Mouse (Mus musculus) liver, adult 2 months (tissue): Measurements from ENCODE around the gene Strbp. TPM values are rescaled to one million over a fixed set of nuclear protein-coding genes. Genes with fewer than 3 reads are reported as not detected.

Source experiments
- DNase-seq: peaks from one replicate; pipeline ENCODE4 v3.0.0-alpha.2; 2011; ENCODE audit warnings: low read depth, low spot score; ENCODE audit errors: extremely low read depth
- H3K27ac ChIP-seq: fragments of 200-500 bp; replicated peaks from 2 replicates; pipeline ENCODE4 v1.5.1; 2012; ENCODE audit warnings: low read depth, mild to moderate bottlenecking, control low read depth, inconsistent platforms, low read length; ENCODE audit not compliant: insufficient read depth
- H3K27me3 ChIP-seq: fragments of 200-500 bp; 2 replicates; pipeline ENCODE4 v1.6.1; 2012; ENCODE audit warnings: mild to moderate bottlenecking, moderate library complexity, low read length, inconsistent platforms; ENCODE audit not compliant: control insufficient read depth, insufficient read depth
- H3K36me3 ChIP-seq: fragments of 200-500 bp; 2 replicates; pipeline ENCODE4 v1.6.1; 2012; ENCODE audit warnings: low read length, inconsistent platforms; ENCODE audit not compliant: control insufficient read depth, insufficient read depth
- H3K4me1 ChIP-seq: fragments of 200-500 bp; 2 replicates; pipeline ENCODE4 v1.6.1; 2011; ENCODE audit warnings: low read length; ENCODE audit not compliant: control insufficient read depth, insufficient read depth
- H3K4me3 ChIP-seq: fragments of 200-500 bp; 2 replicates; pipeline ENCODE4 v1.5.1; 2011; ENCODE audit warnings: low read depth, mild to moderate bottlenecking, control low read depth, low read length, moderate library complexity; ENCODE audit not compliant: insufficient read depth
- H3K79me2 ChIP-seq: fragments of 200-500 bp; 2 replicates; pipeline ENCODE4 v1.6.1; 2012; ENCODE audit warnings: inconsistent platforms, mild to moderate bottlenecking, low read length, moderate library complexity; ENCODE audit not compliant: control insufficient read depth, insufficient read depth
- H3K9ac ChIP-seq: fragments of 200-500 bp; 2 replicates; pipeline ENCODE4 v1.6.1; 2012; ENCODE audit warnings: low read depth, mild to moderate bottlenecking, control low read depth, inconsistent platforms, low read length
- CTCF ChIP-seq: fragments of 200-500 bp; IDR thresholded peaks from 2 replicates; pipeline ENCODE4 v1.5.1; 2011; ENCODE audit warnings: low read depth, low read length, control low read depth
- POLR2A ChIP-seq: fragments of 200-500 bp; IDR thresholded peaks from 2 replicates; pipeline ENCODE4 v1.6.1; 2011; ENCODE audit warnings: low read length, control low read depth; ENCODE audit not compliant: insufficient read depth; ENCODE audit errors: extremely low read depth
- WGBS: fragments of 180-500 bp; shearing (Covaris S2); methylation state at CpG from one replicate; pipeline ENCODE4 v1.1.7; 2018; 5-methylcytosine and 5-hydroxymethylcytosine counted together
- polyA plus RNA-seq: library from polyadenylated mRNA; depleted of rRNA; stranded (reverse); fragments of >200 nt; gene quantifications from 2 replicates; pipeline ENCODE4 v1.2.3, GENCODE M21; 2012; rRNA removed
- total RNA-seq: library from RNA; depleted of rRNA; stranded (reverse); fragments of >200 nt; gene quantifications from 2 replicates; pipeline ENCODE4 v1.2.3, GENCODE M21; 2014; rRNA removed

Gene Strbp
- 18.6 TPM in 2 replicates for total RNA-seq
- 2.6 and 3.9 TPM in 2 replicates for polyA plus RNA-seq

DNA sequence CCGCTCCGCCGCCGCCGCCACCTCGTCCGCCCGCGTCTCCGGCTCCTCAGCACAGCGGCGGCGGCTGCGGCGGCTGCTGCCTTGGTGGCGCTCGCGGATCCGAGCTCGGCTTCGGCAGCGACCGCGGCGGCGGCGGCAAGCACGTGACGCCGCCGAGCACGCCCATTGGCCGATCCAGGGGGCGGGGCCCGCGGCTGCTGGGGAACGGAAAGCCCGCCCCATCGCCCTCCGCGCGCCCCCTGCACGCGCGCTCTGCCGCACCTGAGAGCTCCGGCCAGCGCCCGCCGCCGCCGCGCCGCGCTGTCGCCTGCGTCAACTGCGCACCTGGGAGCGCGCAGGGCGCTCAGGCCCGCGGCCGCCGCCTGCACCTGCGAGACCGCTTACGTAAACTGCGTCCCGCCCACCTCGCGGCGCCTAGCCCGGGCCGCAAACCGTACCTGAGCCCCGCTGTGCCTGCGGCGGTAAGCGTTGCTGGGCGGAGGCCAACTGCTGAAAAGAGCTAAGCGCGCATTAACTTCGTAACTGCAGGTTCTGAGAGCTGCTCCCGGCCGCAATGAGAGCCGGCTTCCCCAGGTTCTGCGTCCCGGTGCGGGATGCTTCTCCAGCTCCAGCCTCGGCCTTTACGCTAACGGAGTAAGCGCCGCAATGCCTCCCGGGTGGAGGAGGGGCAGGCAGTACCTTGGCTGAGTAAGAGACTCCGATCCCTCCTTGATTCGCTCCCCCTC, at the start of gene Strbp:
Gene Strbp (minus strand): TSS at position 630 of the 725 bp plus-strand sequence.
- Histone ChIP-seq H3K9ac (peak within 1 kb of the TSS; percentile 91), H3K36me3 (no peaks in the 10 kb centered on the region), H3K4me1 (peaks cover 9% of the 10 kb centered on the region; the same call in 1 of the 2 replicates), H3K27me3 (no peaks in the 10 kb centered on the region), H3K79me2 (peaks cover 16% of the 10 kb centered on the region; the same call in 1 of the 2 replicates), H3K4me3 (peak within 1 kb of the TSS; percentile 65), H3K27ac (peak within 1 kb of the TSS; percentile 79)
- 5% methylated on average over 95 of the region's 98 CpGs for WGBS
- peak; percentile 66 for DNase-seq
- TF ChIP-seq CTCF (no peak), POLR2A (peak; percentile 51; the same call in 1 of the 2 replicates)

DNA sequence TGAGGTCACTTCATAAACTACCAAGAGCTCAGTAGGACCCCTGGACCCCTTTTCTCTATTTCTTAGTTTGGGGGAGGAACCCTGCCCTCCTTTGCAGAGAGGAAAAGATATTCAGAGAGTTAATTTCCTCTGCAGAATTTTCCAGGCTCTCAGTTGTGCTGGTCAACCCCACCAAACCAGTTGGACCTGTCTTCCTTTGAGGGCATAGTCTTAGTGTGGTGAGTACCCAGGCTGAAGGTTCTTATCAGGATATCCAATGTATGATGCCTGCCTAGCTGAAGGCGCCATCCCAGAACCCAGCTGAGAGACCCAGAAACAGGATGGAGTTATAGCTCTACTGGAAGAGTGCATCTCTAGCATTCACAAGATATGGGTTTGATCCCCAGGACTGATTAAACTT, 47.5 kb upstream of the Strbp start:
- no peak for TF ChIP-seq CTCF
- TF ChIP-seq POLR2A = no peak
- H3K9ac ChIP-seq = no peak overlapping the region

DNA sequence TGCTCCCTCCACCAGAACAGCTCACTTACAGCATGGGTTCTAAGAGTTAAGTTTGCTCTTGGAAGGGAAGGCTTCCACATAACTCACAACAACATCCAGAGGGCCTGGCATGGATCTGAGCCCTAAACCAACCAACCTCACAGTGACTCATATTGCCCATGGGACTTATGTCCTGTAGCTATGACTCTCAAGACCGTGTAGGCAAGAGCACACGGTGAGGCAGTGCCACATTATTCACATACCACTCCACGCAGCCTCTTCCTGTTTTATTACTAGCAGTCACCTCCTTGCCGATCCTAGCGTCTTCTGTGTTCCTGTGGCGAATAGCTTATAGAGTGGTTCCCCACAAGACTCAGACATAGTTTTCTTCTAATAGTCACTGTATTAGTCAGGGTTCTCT, 45.7 kb upstream of the Strbp start:
- no peak for DNase-seq
- Histone ChIP-seq H3K4me1 (no peaks in the 10 kb centered on the region), H3K27me3 (no peaks in the 10 kb centered on the region), H3K79me2 (no peaks in the 10 kb centered on the region), H3K27ac (no peak overlapping the region), H3K36me3 (no peaks in the 10 kb centered on the region), H3K4me3 (no peak overlapping the region), H3K9ac (no peak overlapping the region)
- 87% methylated on average over 6 of the region's 6 CpGs for WGBS
- no peak for TF ChIP-seq POLR2A
- no peak for TF ChIP-seq CTCF

More for the DNA sequence above, 47.5 kb upstream of the Strbp start:
- Histone ChIP-seq H3K36me3 (no peaks in the 10 kb centered on the region), H3K79me2 (no peaks in the 10 kb centered on the region), H3K27ac (no peak overlapping the region), H3K4me3 (no peak overlapping the region), H3K4me1 (no peaks in the 10 kb centered on the region), H3K27me3 (no peaks in the 10 kb centered on the region)
- WGBS = 100% methylated on average over 1 of the region's 1 CpGs
- DNase-seq = no peak

DNA sequence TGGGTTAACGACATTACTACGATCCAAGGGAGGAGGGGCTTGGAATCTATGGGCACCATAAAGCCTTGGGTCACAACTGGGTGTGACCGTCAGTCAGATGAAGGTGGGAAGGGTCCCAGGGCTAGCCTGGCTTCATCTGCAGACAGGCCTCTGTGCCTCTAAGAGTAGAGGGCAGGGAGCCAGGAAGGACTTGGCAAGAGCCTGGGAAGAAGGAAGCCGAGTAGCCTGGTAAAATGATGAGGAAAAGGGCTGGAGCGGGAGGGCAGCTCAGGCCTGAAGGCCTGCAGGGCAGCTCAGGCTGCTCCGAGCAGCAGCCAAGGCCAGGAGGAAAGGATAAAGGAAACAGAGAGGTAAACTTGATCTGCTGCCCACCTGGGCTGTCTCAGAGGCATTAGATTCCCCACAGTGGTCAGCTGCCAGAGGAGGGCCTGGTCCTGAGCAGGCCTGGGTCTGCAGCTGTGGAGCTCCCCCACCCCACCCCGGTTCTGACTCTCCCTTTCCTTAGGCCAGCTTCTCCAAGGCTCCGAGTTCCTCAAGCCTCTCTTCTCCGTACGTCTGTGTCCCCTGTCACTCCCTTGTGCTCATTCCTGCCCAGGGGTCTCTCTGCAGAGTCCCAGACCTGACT, 44.9 kb upstream of the Strbp start:
- Histone ChIP-seq H3K79me2 (no peaks in the 10 kb centered on the region), H3K4me3 (no peak overlapping the region), H3K9ac (no peak overlapping the region), H3K36me3 (no peaks in the 10 kb centered on the region), H3K4me1 (no peaks in the 10 kb centered on the region), H3K27ac (no peak overlapping the region), H3K27me3 (no peaks in the 10 kb centered on the region)
- 79% methylated on average over 10 of the region's 10 CpGs for WGBS
- TF ChIP-seq CTCF = no peak
- TF ChIP-seq POLR2A = no peak
- no peak for DNase-seq

DNA sequence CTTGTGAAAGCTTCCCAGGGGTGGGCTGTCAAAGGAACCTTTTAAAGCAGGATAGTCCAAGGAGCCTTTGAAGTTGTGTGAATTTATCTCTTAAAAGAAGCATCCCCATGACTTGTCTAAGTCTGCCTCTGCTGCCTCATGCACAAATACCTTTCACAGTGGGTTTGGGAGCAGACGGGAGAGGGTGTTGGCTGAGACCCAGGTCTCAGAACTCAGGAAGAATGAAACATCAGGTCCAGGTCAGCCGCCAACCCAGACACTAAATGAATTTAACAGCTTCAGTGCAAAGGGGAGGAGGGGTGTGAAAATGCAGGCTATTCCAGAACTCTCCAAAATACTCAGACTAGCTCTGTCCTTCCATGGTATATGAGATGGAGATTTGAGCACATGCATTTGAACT, 44.2 kb upstream of the Strbp start:
- no peak for TF ChIP-seq CTCF
- no peak for TF ChIP-seq POLR2A
- Histone ChIP-seq H3K36me3 (no peaks in the 10 kb centered on the region), H3K79me2 (no peaks in the 10 kb centered on the region), H3K4me1 (no peaks in the 10 kb centered on the region), H3K27me3 (no peaks in the 10 kb centered on the region), H3K9ac (no peak overlapping the region), H3K27ac (no peak overlapping the region), H3K4me3 (no peak overlapping the region)
- no peak for DNase-seq
- WGBS = 76% methylated on average over 2 of the region's 2 CpGs
